Mouse (Mus musculus): ENCODE results near the gene Naa38.

Naa38 gene

GRCm38 (mm10) chr11:69400083-69400850 is 5.0 kb downstream of the Naa38 start:
- DNase-seq (ENCODE audit: low spot score in 2 of 2) = no peak

GRCm38 (mm10) chr11:69401210-69401637 is 5.9 kb downstream of the Naa38 start:
- DNase-seq (ENCODE audit: low spot score in 2 of 2) = peak; percentile 87 to 89

GRCm38 (mm10) chr11:69401987-69402386 is 6.7 kb downstream of the Naa38 start:
- DNase-seq (ENCODE audit: low spot score in 2 of 2) = no peak

- no peak for DNase-seq (ENCODE audit: low spot score in 2 of 2)
Observed at GRCm38 (mm10) chr11:69403691-69404594, 8.7 kb downstream of the Naa38 start.

- no peak for DNase-seq (ENCODE audit: low spot score in 2 of 2)
Observed at GRCm38 (mm10) chr11:69404595-69405396, 9.5 kb downstream of the Naa38 start.

- DNase-seq (ENCODE audit: low spot score in 2 of 2) = no peak
Observed at GRCm38 (mm10) chr11:69405397-69406200, 10.3 kb downstream of the Naa38 start.

- DNase-seq (ENCODE audit: low spot score in 2 of 2) = no peak
Observed at GRCm38 (mm10) chr11:69406282-69406681, 11.0 kb downstream of the Naa38 start.

- no peak for DNase-seq (ENCODE audit: low spot score in 2 of 2)
Observed at GRCm38 (mm10) chr11:69406867-69407723, 11.8 kb downstream of the Naa38 start.

GRCm38 (mm10) chr11:69407724-69408004 is 12.4 kb downstream of the Naa38 start:
- DNase-seq (ENCODE audit: low spot score in 2 of 2) = no peak

- peak; percentile 87 to 88 for DNase-seq (ENCODE audit: low spot score in 2 of 2)
Observed at GRCm38 (mm10) chr11:69408541-69409377, 13.5 kb downstream of the Naa38 start.

- DNase-seq (ENCODE audit: low spot score in 2 of 2) = peak; percentile 86 to 87
Observed at GRCm38 (mm10) chr11:69409378-69410044, 14.2 kb downstream of the Naa38 start.

- DNase-seq (ENCODE audit: low spot score in 2 of 2) = no peak
Observed at GRCm38 (mm10) chr11:69410045-69410309, 14.7 kb downstream of the Naa38 start.

GRCm38 (mm10) chr11:69410310-69411072 is 15.2 kb downstream of the Naa38 start:
- peak; percentile 80 for DNase-seq (ENCODE audit: low spot score in 2 of 2)

GRCm38 (mm10) chr11:69411073-69411535 is 15.8 kb downstream of the Naa38 start:
- peak; percentile 83 to 90 for DNase-seq (ENCODE audit: low spot score in 2 of 2)

GRCm38 (mm10) chr11:69411538-69412203 is 16.4 kb downstream of the Naa38 start:
- peak; percentile 57 to 62 for DNase-seq (ENCODE audit: low spot score in 2 of 2)

- no peak for DNase-seq (ENCODE audit: low spot score in 2 of 2)
Observed at GRCm38 (mm10) chr11:69412548-69412947, 17.3 kb downstream of the Naa38 start.

All from spleen, postnatal 36 days (tissue).